In the genomic region with DNA sequence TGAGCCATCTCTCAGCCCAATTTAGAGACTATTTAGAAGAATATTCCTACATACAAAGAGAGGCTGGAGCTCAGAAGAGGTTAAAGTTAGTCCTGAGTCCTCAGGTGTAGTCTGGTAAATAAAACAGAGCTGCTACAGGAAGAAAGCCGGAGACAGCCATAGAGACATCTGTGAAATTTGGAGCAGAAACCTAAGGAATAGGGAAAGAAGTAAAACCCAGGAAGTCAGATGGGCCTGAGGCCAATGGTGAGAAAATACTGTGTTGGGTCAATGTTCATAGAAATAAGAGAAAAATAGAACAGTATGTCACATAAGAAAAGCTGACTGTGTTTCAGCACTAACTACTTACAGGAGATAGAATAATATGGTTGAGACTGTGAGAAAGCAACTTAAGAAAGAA, we compare ENCODE assay signal across 16 mouse cellular contexts.
"Had no signal": no experiment of that assay in that cellular context is flagged by ENCODE, and none has a peak within 500 bp of the region (broad histone marks: within the 10 kb centered on the region; RNA-seq: fewer than 3 reads in every experiment).

No protein-coding gene starts in this region.

- DNase-seq: heart, postnatal 10 days; heart, postnatal 14 days; heart, postnatal 36 days; heart, postnatal 4 days; kidney, adult 11 months; kidney, adult 18-20 months; kidney, adult 2 months; kidney, adult 8-10 months; kidney, adult 9 months; kidney, postnatal 10 days; kidney, postnatal 14 days; kidney, postnatal 25 days; kidney, postnatal 36 days; kidney, postnatal 4 days; layer of hippocampus, adult 9-11 months; layer of hippocampus, postnatal 36 days had no signal
